Mouse (Mus musculus) midbrain, embryonic 11.5 days (tissue): Measurements from ENCODE around the gene Smarcd3. TPM values are rescaled to one million over a fixed set of nuclear protein-coding genes. Genes with fewer than 3 reads are reported as not detected.

Source experiments
- ATAC-seq: fragments of 200-750 bp; cut with Nextera tagmentation; 2 replicates; pipeline ENCODE4 v1.8.0; 2017; ENCODE audit warnings: moderate TSS enrichment, moderate library complexity; ENCODE audit not compliant: low FRiP score
- DNase-seq: peaks from one replicate; pipeline ENCODE4 v3.0.0; 2015; ENCODE audit warnings: low spot score; ENCODE audit errors: missing footprints
- H3K27ac ChIP-seq: fragments of 300-500 bp; sonication (generic); 2 replicates; pipeline ENCODE4 v1.5.1; 2014; ENCODE audit warnings: low read depth, low read length
- H3K27me3 ChIP-seq: fragments of 300-500 bp; sonication (generic); 2 replicates; pipeline ENCODE4 v1.6.1; 2014; ENCODE audit warnings: mild to moderate bottlenecking, low read length, moderate library complexity, mixed read lengths; ENCODE audit not compliant: control insufficient read depth, insufficient read depth
- H3K36me3 ChIP-seq: fragments of 300-500 bp; sonication (generic); 2 replicates; pipeline ENCODE4 v1.6.1; 2014; ENCODE audit warnings: mild to moderate bottlenecking, low read length, moderate library complexity, mixed read lengths; ENCODE audit not compliant: control insufficient read depth, insufficient read depth
- H3K4me1 ChIP-seq: fragments of 300-500 bp; sonication (generic); 2 replicates; pipeline ENCODE4 v1.6.1; 2014; ENCODE audit warnings: low read length; ENCODE audit not compliant: control insufficient read depth, insufficient read depth
- H3K4me2 ChIP-seq: fragments of 300-500 bp; sonication (generic); 2 replicates; pipeline ENCODE4 v1.6.1; 2014; ENCODE audit warnings: mild to moderate bottlenecking, moderate library complexity
- H3K4me3 ChIP-seq: fragments of 300-500 bp; sonication (generic); 2 replicates; pipeline ENCODE4 v1.5.1; 2014; ENCODE audit warnings: low read depth, low read length
- H3K9ac ChIP-seq: fragments of 300-500 bp; sonication (generic); 2 replicates; pipeline ENCODE4 v1.6.1; 2014; ENCODE audit warnings: low read length
- H3K9me3 ChIP-seq: fragments of 300-500 bp; sonication (generic); 2 replicates; pipeline ENCODE4 v1.6.1; 2016; ENCODE audit warnings: low read length; ENCODE audit not compliant: control insufficient read depth
- WGBS: fragments of 180-500 bp; shearing (Covaris S2); extraction: QIAGEN DNeasy Blood & Tissue Kit; methylation state at CpG from one replicate; pipeline ENCODE4 v1.1.7; 2014; 5-methylcytosine and 5-hydroxymethylcytosine counted together
- polyA plus RNA-seq: library from polyadenylated mRNA; unstranded; fragments of >200 nt; fragmentation: Nextera tagmentation; extraction: Ambion mirVana; gene quantifications from 2 replicates; pipeline ENCODE4 v1.2.1, GENCODE M21; 2014

The Smarcd3 gene
- 56.8 and 60.2 TPM in 2 replicates for polyA plus RNA-seq

- Histone ChIP-seq H3K4me2 (peak within 1 kb of the TSS; percentile 62), H3K36me3 (no peaks in the 10 kb centered on the region), H3K27me3 (peaks cover 2% of the 10 kb centered on the region), H3K4me3 (peak within 1 kb of the TSS; percentile 33), H3K9ac (peak within 1 kb of the TSS; percentile 50), H3K4me1 (peaks cover 10% of the 10 kb centered on the region), H3K27ac (no peak within 1 kb of the TSS), H3K9me3 (no peaks in the 10 kb centered on the region)
- ATAC-seq (peak; percentile 85), DNase-seq (peak; percentile 94)
- 3% methylated on average over 35 of the region's 37 CpGs for WGBS
Measured at GRCm38 (mm10) chr5:24623986-24624821, at the start of gene Smarcd3. Gene Smarcd3 (minus strand): TSS chr5:24624411.

- no peak for ATAC-seq
- DNase-seq = no peak
- no peak overlapping the region for H3K9ac ChIP-seq
- no peaks in the 10 kb centered on the region for H3K9me3 ChIP-seq
- WGBS = 89% methylated on average over 6 of the region's 6 CpGs
- no peak overlapping the region for H3K4me3 ChIP-seq
- H3K36me3 ChIP-seq = no peaks in the 10 kb centered on the region
- no peak overlapping the region for H3K27ac ChIP-seq
- H3K27me3 ChIP-seq = no peaks in the 10 kb centered on the region
- H3K4me1 ChIP-seq = no peaks in the 10 kb centered on the region
- no peak overlapping the region for H3K4me2 ChIP-seq
Measured at GRCm38 (mm10) chr5:24661457-24661856, 37.2 kb upstream of the Smarcd3 start.

GRCm38 (mm10) chr5:24659708-24660423 is 35.7 kb upstream of the Smarcd3 start:
- H3K27ac ChIP-seq = no peak overlapping the region
- H3K9ac ChIP-seq = no peak overlapping the region
- H3K36me3 ChIP-seq = no peaks in the 10 kb centered on the region
- DNase-seq = no peak
- H3K4me3 ChIP-seq = no peak overlapping the region
- H3K9me3 ChIP-seq = no peaks in the 10 kb centered on the region
- H3K4me2 ChIP-seq = no peak overlapping the region
- no peak for ATAC-seq
- no peaks in the 10 kb centered on the region for H3K27me3 ChIP-seq
- H3K4me1 ChIP-seq = no peaks in the 10 kb centered on the region
- 92% methylated on average over 2 of the region's 4 CpGs for WGBS

- no peaks in the 10 kb centered on the region for H3K36me3 ChIP-seq
- no peaks in the 10 kb centered on the region; the same call in 1 of the 2 replicates for H3K27me3 ChIP-seq
- 59% methylated on average over 2 of the region's 2 CpGs for whole genome bisulfite sequencing
- no peaks in the 10 kb centered on the region for H3K4me1 ChIP-seq
- no peak overlapping the region for H3K4me3 ChIP-seq
- no peak overlapping the region for H3K9ac ChIP-seq
- DNase-seq (no peak), ATAC-seq (no peak)
- no peak overlapping the region for H3K27ac ChIP-seq
- H3K4me2 ChIP-seq = no peak overlapping the region
- H3K9me3 ChIP-seq = no peaks in the 10 kb centered on the region
Measured at GRCm38 (mm10) chr5:24657113-24657512, 32.9 kb upstream of the Smarcd3 start.

GRCm38 (mm10) chr5:24654491-24654890 is 30.3 kb upstream of the Smarcd3 start:
- H3K4me1 ChIP-seq = no peaks in the 10 kb centered on the region
- H3K4me2 ChIP-seq = no peak overlapping the region
- no peak for ATAC-seq
- DNase-seq = peak; percentile 77
- H3K9ac ChIP-seq = no peak overlapping the region
- H3K27ac ChIP-seq = no peak overlapping the region
- H3K27me3 ChIP-seq = no peaks in the 10 kb centered on the region; the same call in 1 of the 2 replicates
- no peaks in the 10 kb centered on the region for H3K36me3 ChIP-seq
- WGBS = 86% methylated on average over 6 of the region's 6 CpGs
- H3K9me3 ChIP-seq = no peaks in the 10 kb centered on the region
- no peak overlapping the region for H3K4me3 ChIP-seq

- Histone ChIP-seq H3K9me3 (no peaks in the 10 kb centered on the region), H3K4me2 (no peak overlapping the region), H3K4me1 (no peaks in the 10 kb centered on the region), H3K9ac (no peak overlapping the region), H3K27ac (no peak overlapping the region), H3K27me3 (no peaks in the 10 kb centered on the region; the same call in 1 of the 2 replicates), H3K4me3 (no peak overlapping the region), H3K36me3 (no peaks in the 10 kb centered on the region)
- 87% methylated on average over 5 of the region's 5 CpGs for WGBS
- peak; percentile 72 for DNase-seq
- peak; percentile 22 for ATAC-seq
Measured at GRCm38 (mm10) chr5:24652780-24653179, 28.6 kb upstream of the Smarcd3 start.

GRCm38 (mm10) chr5:24651768-24652752 is 27.8 kb upstream of the Smarcd3 start:
- Histone ChIP-seq H3K9me3 (no peaks in the 10 kb centered on the region), H3K4me2 (no peak overlapping the region), H3K4me1 (no peaks in the 10 kb centered on the region), H3K36me3 (no peaks in the 10 kb centered on the region), H3K9ac (no peak overlapping the region), H3K27ac (no peak overlapping the region), H3K27me3 (no peaks in the 10 kb centered on the region; the same call in 1 of the 2 replicates), H3K4me3 (no peak overlapping the region)
- 34% methylated on average over 25 of the region's 25 CpGs for WGBS
- DNase-seq (peak; percentile 99), ATAC-seq (peak; percentile 83)

- no peak for ATAC-seq
- Histone ChIP-seq H3K4me3 (no peak overlapping the region), H3K27ac (no peak overlapping the region), H3K9me3 (no peaks in the 10 kb centered on the region), H3K4me1 (no peaks in the 10 kb centered on the region), H3K4me2 (no peak overlapping the region), H3K27me3 (no peaks in the 10 kb centered on the region; the same call in 1 of the 2 replicates), H3K9ac (no peak overlapping the region), H3K36me3 (no peaks in the 10 kb centered on the region)
- WGBS = 90% methylated on average over 6 of the region's 6 CpGs
- no peak for DNase-seq
Measured at GRCm38 (mm10) chr5:24651356-24651755, 27.1 kb upstream of the Smarcd3 start.
